Mouse (Mus musculus) forebrain, embryonic 14.5 days (tissue): Measurements from ENCODE around the gene Dysf. TPM values are rescaled to one million over a fixed set of nuclear protein-coding genes. Genes with fewer than 3 reads are reported as not detected.
"Not testable (repeated sequence)": the region's sequence is repeated elsewhere in the genome, so short reads cannot be mapped to it uniquely, and the experiment has no call there.

Experiments
- ATAC-seq: fragments of 200-750 bp; cut with Nextera tagmentation; 2 replicates; pipeline ENCODE4 v1.8.0; 2017; ENCODE audit warnings: mild to moderate bottlenecking, moderate library complexity
- DNase-seq: peaks from one replicate; pipeline ENCODE4 v3.0.0-alpha.2; 2015; ENCODE audit warnings: low spot score
- H3K27ac ChIP-seq: fragments of 300-500 bp; sonication (generic); 2 replicates; pipeline ENCODE4 v1.5.1; 2014; ENCODE audit warnings: low read depth, mild to moderate bottlenecking, control low read depth, low read length, moderate library complexity
- H3K27me3 ChIP-seq: fragments of 300-500 bp; sonication (generic); replicated peaks from 2 replicates; pipeline ENCODE4 v1.6.1; 2014; ENCODE audit warnings: low read length, control low read depth, mixed read lengths; ENCODE audit not compliant: control insufficient read depth, insufficient read depth
- H3K36me3 ChIP-seq: fragments of 300-500 bp; sonication (generic); 2 replicates; pipeline ENCODE4 v1.6.1; 2014; ENCODE audit warnings: low read length, control low read depth; ENCODE audit not compliant: control insufficient read depth, insufficient read depth
- H3K4me1 ChIP-seq: fragments of 300-500 bp; sonication (generic); 2 replicates; pipeline ENCODE4 v1.6.1; 2014; ENCODE audit warnings: antibody characterized with exemption, low read length, control low read depth; ENCODE audit not compliant: control insufficient read depth, insufficient read depth
- H3K4me2 ChIP-seq: fragments of 300-500 bp; sonication (generic); 2 replicates; pipeline ENCODE4 v1.6.1; 2014; ENCODE audit warnings: mild to moderate bottlenecking, control low read depth, low read length
- H3K4me3 ChIP-seq: fragments of 300-500 bp; sonication (generic); 2 replicates; pipeline ENCODE4 v1.5.1; 2014; ENCODE audit warnings: low read depth, low read length, control low read depth
- H3K9ac ChIP-seq: fragments of 300-500 bp; sonication (generic); 2 replicates; pipeline ENCODE4 v1.6.1; 2014; ENCODE audit warnings: mild to moderate bottlenecking, low read length, control low read depth, moderate library complexity
- H3K9me3 ChIP-seq: fragments of 300-500 bp; sonication (generic); replicated peaks from 2 replicates; pipeline ENCODE4 v1.6.1; 2016; ENCODE audit warnings: low read length, control low read depth, mixed read lengths; ENCODE audit not compliant: control insufficient read depth
- WGBS: fragments of 180-500 bp; shearing (Covaris S2); extraction: QIAGEN DNeasy Blood & Tissue Kit; methylation state at CpG from one replicate; pipeline ENCODE4 v1.1.7; 2014; 5-methylcytosine and 5-hydroxymethylcytosine counted together
- polyA plus RNA-seq: library from polyadenylated mRNA; unstranded; fragments of >200 nt; fragmentation: Nextera tagmentation; extraction: Ambion mirVana; gene quantifications from 2 replicates; pipeline ENCODE4 v1.2.1, GENCODE M21; 2014

The Dysf gene
- polyA plus RNA-seq: 1.2 and 1.4 TPM in 2 replicates

DNA sequence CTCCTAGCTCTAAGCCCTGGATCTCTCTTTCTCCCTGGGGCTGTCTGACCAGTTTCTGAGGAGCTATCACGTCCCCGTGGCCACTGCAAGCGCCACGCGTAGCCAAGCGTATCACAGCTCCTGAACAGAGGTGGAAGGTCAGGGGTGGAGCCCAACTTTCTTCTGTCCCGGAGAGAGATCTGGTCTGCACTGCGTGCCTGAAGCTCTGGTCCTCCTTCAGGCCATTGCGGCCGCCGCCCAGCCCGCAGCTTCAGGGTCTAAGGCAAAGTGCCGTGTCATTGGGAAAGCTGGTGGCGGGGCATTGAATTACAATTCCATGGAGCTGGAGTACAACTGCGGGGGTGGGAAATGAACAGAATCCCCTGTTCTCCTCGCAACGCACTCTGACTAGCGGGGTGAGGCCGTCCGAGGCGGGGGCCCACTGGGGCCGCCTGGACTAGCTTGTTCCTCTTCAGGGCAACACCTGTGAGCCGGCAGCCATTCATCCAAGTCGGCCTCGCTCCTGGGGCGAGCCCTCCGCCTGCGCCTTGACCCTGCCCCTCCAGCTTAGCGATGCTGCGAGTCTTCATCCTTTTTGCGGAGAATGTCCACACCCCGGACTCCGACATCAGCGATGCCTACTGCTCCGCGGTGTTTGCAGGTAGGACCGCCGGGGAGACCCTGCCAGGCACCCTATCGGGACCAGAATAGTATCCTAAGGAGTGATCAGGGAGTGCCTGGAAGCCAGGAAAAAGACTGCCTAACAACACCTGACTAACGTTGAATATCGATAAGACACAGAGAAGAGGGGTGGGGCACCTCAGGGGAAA is at the start of gene Dysf:
Dysf (plus strand) TSS at position 228 of the 809 bp plus-strand sequence.
- Histone ChIP-seq H3K27me3 (no peaks in the 10 kb centered on the region), H3K4me2 (peak within 1 kb of the TSS; percentile 69), H3K4me1 (peaks cover 13% of the 10 kb centered on the region), H3K36me3 (no peaks in the 10 kb centered on the region), H3K9ac (peak within 1 kb of the TSS; percentile 58), H3K4me3 (peak within 1 kb of the TSS; percentile 26), H3K9me3 (no peaks in the 10 kb centered on the region), H3K27ac (no peak within 1 kb of the TSS)
- WGBS: under 1% methylated on average over 40 of the region's 41 CpGs
- DNase-seq: peak; percentile 40
- ATAC-seq: peak; percentile 15; the same call in 1 of the 2 replicates

DNA sequence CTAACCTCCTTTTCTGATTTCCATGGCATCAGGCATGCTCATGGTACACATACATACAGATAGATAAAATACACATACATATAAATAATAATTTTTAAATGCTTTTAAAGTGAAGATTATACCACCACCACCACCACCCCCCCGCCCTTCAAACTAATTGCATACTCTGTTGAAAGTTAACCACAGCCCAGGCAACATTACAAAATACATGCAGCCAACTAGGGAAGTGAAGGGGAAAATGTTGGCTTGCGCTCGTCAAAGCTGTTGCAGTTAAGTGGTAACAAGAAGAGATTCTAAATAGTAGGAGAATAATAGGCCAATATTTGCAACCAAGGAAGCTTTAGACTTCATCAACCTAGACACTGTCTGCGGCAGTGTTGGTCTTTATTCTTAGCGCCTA is 20.7 kb upstream of the Dysf start:
- Histone ChIP-seq H3K4me2 (no peak overlapping the region), H3K9me3 (no peaks in the 10 kb centered on the region), H3K9ac (no peak overlapping the region), H3K4me1 (no peaks in the 10 kb centered on the region), H3K27ac (no peak overlapping the region), H3K36me3 (peaks cover 69% of the 10 kb centered on the region), H3K27me3 (no peaks in the 10 kb centered on the region), H3K4me3 (no peak overlapping the region)
- ATAC-seq (no peak), DNase-seq (no peak)
- 91% methylated on average over 5 of the region's 5 CpGs for WGBS

DNA sequence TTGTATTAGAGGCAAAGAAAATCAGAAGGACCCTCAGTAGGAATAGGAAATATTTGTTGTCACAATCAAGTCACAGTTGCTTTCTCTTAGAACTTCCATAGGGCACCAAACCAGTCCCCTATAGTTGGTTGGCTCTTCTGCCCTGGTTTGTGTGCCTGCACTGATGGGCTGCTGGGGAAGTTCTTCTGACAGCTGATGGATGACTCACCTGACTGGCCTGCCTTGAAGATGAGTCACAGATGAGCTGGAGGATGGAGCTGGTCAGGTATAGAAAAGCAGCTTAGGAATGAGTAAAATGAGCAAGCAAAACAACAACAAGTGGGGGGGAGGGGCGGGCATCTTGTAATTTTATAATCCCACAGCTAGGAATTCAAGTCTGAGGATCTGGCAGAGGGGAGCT is 5.7 kb upstream of the Dysf start:
- 69% methylated on average over 1 of the region's 1 CpGs for WGBS

DNA sequence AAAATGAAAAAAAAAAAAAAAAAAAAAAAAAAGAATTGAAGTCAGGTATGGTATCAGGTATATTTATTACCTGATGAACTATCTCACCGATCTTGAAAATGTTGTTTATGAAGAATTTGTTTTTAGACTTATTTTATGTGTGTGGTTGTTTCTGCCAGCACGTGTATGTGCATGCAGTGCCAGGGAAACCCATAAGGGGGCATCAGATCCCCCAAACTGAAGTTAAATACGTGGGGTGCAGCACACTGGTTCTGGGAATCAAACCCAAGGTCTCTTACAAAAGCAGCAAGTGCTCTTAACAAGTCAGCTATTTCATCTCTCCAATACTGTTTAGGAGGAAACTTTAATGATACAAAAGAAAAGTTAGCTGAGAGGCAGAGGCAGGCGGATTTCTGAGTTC is 4.1 kb upstream of the Dysf start:
- no peak for ATAC-seq
- no peaks in the 10 kb centered on the region for H3K9me3 ChIP-seq
- no peak for DNase-seq
- H3K27ac ChIP-seq: no peak overlapping the region
- H3K4me2 ChIP-seq: no peak overlapping the region
- H3K4me1 ChIP-seq: peaks cover 6% of the 10 kb centered on the region; the same call in 1 of the 2 replicates
- no peak overlapping the region for H3K9ac ChIP-seq
- no peaks in the 10 kb centered on the region for H3K27me3 ChIP-seq
- H3K36me3 ChIP-seq: peaks cover 8% of the 10 kb centered on the region; the same call in 1 of the 2 replicates
- H3K4me3 ChIP-seq: no peak overlapping the region
- 85% methylated on average over 4 of the region's 4 CpGs for WGBS

More for the DNA sequence above, 5.7 kb upstream of the Dysf start:
- no peak overlapping the region for H3K9ac ChIP-seq
- H3K27ac ChIP-seq: no peak overlapping the region
- H3K9me3 ChIP-seq: no peaks in the 10 kb centered on the region
- DNase-seq (no peak), ATAC-seq (no peak)
- peaks cover 16% of the 10 kb centered on the region; the same call in 1 of the 2 replicates for H3K36me3 ChIP-seq
- no peak overlapping the region for H3K4me3 ChIP-seq
- no peaks in the 10 kb centered on the region for H3K27me3 ChIP-seq
- no peaks in the 10 kb centered on the region for H3K4me1 ChIP-seq
- no peak overlapping the region for H3K4me2 ChIP-seq

DNA sequence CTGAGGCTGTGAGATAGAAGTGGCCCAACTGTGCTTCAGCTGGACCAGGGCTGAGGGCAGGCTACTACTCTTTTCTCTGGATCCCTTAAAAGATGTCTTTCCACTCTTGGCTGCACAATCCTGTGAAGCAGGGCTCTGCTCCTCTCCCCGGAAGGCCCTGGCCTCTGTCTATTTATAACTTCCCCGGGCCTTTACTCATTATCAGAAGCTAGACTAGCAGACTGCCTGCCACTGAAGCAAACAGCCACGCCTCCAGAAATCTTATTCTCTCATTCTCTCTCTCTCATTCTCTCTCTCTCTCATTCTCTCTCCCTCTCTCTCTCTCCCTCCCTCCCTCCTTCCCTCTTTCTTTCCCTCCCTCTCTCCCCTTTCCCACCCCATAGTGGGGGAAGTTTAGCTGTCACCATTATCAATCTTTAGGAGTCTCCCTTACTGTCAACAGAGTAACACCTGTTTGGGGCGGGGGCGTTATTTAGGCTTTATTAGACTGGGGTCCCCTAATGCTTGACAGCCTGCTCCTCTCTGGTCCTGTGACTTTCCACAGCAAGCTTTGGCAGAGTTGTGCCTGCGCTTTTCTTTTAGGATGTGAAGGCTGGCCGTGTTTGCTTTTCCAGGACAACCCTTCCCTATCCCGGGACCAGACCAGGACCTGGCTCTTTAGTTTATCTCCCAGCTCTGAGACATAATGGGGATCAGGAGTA is 932 bp downstream of the Dysf start:
- no peaks in the 10 kb centered on the region for H3K27me3 ChIP-seq
- peak overlapping the region; percentile 26 for H3K4me3 ChIP-seq
- peak overlapping the region; percentile 58; the same call in 1 of the 2 replicates for H3K9ac ChIP-seq
- H3K36me3 ChIP-seq: no peaks in the 10 kb centered on the region
- ATAC-seq (peak; percentile 20; the same call in 1 of the 2 replicates), DNase-seq (no peak)
- no peak overlapping the region for H3K27ac ChIP-seq
- WGBS: 23% methylated on average over 8 of the region's 8 CpGs
- H3K4me1 ChIP-seq: peaks cover 13% of the 10 kb centered on the region
- H3K4me2 ChIP-seq: peak overlapping the region; percentile 69; the same call in 1 of the 2 replicates
- no peaks in the 10 kb centered on the region for H3K9me3 ChIP-seq

DNA sequence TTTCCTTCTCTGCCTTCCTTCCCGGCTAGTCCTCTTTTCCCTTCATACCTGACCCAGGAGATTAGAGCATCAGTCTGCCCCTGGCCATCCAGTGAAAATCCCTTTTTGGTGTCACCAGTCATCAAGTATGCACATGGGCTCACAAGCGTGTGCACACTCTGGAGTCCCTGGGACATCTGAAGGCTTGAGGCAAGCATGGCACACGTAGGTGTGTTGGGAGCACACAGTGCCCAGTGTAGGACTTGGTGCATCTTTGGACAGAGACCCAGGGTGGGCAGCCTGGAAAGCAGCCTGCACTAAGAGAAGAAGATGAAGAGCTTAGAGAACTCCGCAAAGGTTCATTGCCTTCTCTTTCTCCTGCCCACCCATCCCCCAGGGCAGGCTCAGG is 1.5 kb downstream of the Dysf start:
- no peak for ATAC-seq
- H3K4me3 ChIP-seq: no peak overlapping the region
- no peak for DNase-seq
- peaks cover 13% of the 10 kb centered on the region for H3K4me1 ChIP-seq
- no peaks in the 10 kb centered on the region for H3K27me3 ChIP-seq
- H3K9me3 ChIP-seq: no peaks in the 10 kb centered on the region
- no peak overlapping the region for H3K27ac ChIP-seq
- WGBS: 33% methylated on average over 4 of the region's 4 CpGs
- no peak overlapping the region for H3K4me2 ChIP-seq
- H3K36me3 ChIP-seq: no peaks in the 10 kb centered on the region
- H3K9ac ChIP-seq: no peak overlapping the region

DNA sequence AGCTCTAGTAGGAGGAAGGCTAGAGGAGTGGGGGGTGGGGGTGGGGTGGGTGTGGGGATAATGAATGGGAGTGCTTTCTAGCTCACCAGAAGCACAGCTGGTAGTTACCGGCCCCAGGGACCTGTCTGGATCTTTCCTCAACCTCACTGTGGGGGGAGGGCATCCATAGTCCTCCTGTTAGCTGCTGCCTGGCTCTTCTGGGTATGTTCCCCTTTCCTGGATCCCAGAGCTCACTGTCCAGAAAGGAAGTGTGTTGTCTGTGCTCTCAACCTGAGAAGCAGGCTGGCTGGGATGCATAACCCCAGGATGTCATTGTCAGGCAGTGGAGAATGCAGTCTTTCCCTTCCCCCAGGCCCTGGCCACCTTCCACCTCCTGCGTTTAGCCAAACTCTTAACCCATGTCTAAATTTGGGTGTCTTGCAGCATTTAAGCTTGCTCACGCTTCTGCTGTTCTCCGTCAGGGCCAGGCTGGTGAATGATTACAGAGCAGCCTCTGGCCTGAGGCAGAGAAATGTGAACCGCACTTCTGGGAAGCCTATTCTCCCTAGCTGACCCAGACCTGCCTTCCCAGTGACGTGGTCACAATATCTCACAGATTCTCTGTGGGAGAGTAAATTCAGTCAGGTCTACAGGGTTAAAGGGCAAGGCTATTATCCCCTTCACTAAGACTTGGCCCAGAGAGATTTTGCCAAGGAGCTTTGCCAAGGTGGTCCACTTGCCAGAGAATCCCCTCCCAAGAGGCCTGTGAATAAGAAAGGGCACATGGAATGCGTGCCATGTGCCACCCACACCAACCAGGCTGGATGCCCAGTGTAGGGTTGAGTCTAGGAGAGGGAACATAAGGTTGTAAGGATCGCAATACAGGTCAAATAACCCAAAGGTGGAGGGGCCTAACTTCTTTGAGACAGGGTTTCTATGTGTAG is 2.2 kb downstream of the Dysf start:
- Histone ChIP-seq H3K27me3 (no peaks in the 10 kb centered on the region), H3K4me3 (no peak overlapping the region), H3K36me3 (no peaks in the 10 kb centered on the region), H3K4me1 (peaks cover 13% of the 10 kb centered on the region), H3K9me3 (no peaks in the 10 kb centered on the region), H3K9ac (no peak overlapping the region), H3K27ac (no peak overlapping the region), H3K4me2 (no peak overlapping the region)
- 35% methylated on average over 8 of the region's 8 CpGs for WGBS
- DNase-seq: no peak
- no peak for ATAC-seq

DNA sequence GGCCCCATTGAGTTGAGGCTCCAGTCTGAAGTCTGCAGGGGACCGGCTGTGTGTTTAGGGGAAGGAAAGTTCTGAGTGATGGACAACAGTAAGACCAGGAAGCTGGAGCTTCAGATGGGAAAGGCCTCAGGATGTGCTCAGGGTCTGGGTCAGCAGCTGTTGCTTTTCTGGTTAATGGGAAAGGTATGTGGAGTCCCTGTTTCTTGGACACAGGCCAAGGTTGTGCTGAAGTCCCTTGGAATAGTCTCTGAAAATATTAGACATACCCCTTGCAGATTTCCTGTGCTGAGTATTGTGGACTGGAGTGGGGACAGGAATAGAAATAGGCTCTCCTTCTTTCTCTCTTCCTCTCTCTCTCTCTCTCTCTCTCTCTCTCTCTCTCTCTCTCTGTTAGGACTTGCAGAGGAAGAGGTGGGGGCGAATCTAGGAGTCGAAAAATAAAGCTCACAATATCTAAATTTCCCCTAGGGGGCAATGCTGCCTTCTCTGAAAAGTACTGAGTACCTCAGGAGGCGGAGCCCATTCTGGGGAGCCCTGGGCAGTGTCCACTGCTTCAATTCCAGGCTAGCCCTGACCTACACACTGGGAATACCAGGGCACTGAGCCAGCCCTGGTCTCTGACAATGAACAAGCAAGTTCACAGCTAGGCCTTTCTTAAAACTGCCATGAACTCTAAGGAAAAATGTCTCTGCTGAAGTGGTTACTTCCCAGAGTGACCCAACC is 6.7 kb downstream of the Dysf start:
- not testable (repeated sequence) for H3K4me2 ChIP-seq, DNase-seq, ATAC-seq

More for the DNA sequence above, 6.7 kb downstream of the Dysf start:
- H3K9me3 ChIP-seq, H3K27ac ChIP-seq, H3K4me1 ChIP-seq, H3K36me3 ChIP-seq, H3K4me3 ChIP-seq, H3K27me3 ChIP-seq, H3K9ac ChIP-seq: not testable (repeated sequence)
- WGBS: 61% methylated on average over 4 of the region's 4 CpGs
